Mouse (Mus musculus) Patski (cell line): ENCODE measurements around the gene Cyb5r4. TPM values are rescaled to one million over a fixed set of nuclear protein-coding genes. Genes with fewer than 3 reads are reported as not detected.

ENCODE experiments used
- ATAC-seq: fragments of 100-300 bp; one replicate; pipeline ENCODE4 v1.8.0; 2021
- CTCF ChIA-PET: fragments of 350-600 bp; sonication (Branson Sonifier 250); formaldehyde crosslinking; loops from one replicate; lab custom pipeline; 2022; ENCODE audit warnings: inconsistent platforms; lab: Charles Lee
- POLR2A ChIA-PET: fragments of 350-600 bp; sonication (Branson Sonifier 250); formaldehyde crosslinking; loops from one replicate; lab custom pipeline; 2022; ENCODE audit warnings: antibody characterized with exemption, inconsistent platforms; lab: Charles Lee
- DNase-seq: peaks from one replicate; pipeline ENCODE4 v3.0.0-alpha.2; 2011; ENCODE audit warnings: low read depth, low spot score
- H3K27me3 ChIP-seq: fragments of 371-371 bp; one replicate; pipeline ENCODE4 v1.5.1; 2021
- CTCF ChIP-seq: fragments of 100-300 bp; IDR thresholded peaks from one replicate; pipeline ENCODE4 v1.5.1; 2021
- in situ Hi-C: fragments of 300-500 bp; cut with MboI; formaldehyde crosslinking; loops from 3 replicates; pipeline ENCODE4 v1.11.1; 2018; ENCODE audit warnings: low pct_unique_long_range_greater_than_20kb, mixed read lengths
- polyA plus RNA-seq: library from polyadenylated mRNA; unstranded; gene quantifications from one replicate; pipeline ENCODE4 v1.2.3, GENCODE M21; 2021

Gene Cyb5r4
- polyA plus RNA-seq, 1 experiment from 2014 or later = 44.8 TPM

- in situ Hi-C loops = no loop called here
- CTCF ChIA-PET = no interaction called here
Measured at GRCm38 (mm10) chr9:86989822-86990221, 32.0 kb upstream of the Cyb5r4 start.

GRCm38 (mm10) chr9:86991758-86992157 lies 30.1 kb upstream of the Cyb5r4 start:
- in situ Hi-C loops = no loop called here
- no peak for TF ChIP-seq CTCF
- no peak for ATAC-seq
- ChIA-PET POLR2A (no interaction called here), CTCF (no interaction called here)
- DNase-seq = no peak
- peaks cover 10% of the 10 kb centered on the region for H3K27me3 ChIP-seq

More at GRCm38 (mm10) chr9:86989822-86990221, 32.0 kb upstream of the Cyb5r4 start:
- POLR2A ChIA-PET = no interaction called here
- no peak for TF ChIP-seq CTCF
- ATAC-seq (no peak), DNase-seq (no peak)
- peaks cover 15% of the 10 kb centered on the region for H3K27me3 ChIP-seq

- in situ Hi-C loops = no loop called here
- ATAC-seq = no peak
- CTCF ChIA-PET = no interaction called here
- POLR2A ChIA-PET = no interaction called here
- no peak for DNase-seq
- TF ChIP-seq CTCF = no peak
- H3K27me3 ChIP-seq = no peaks in the 10 kb centered on the region
Measured at GRCm38 (mm10) chr9:86997046-86997691, 24.6 kb upstream of the Cyb5r4 start.

- ChIA-PET CTCF (interaction anchor here (1.0 kb wide), 1 partner anchor 11 kb away, joined by 3 read pairs; no protein-coding TSS in a partner anchor), POLR2A (no interaction called here)
- ATAC-seq = peak; percentile 94
- TF ChIP-seq CTCF = no peak
- DNase-seq = peak; percentile 38
- H3K27me3 ChIP-seq = no peaks in the 10 kb centered on the region
- in situ Hi-C loops = no loop called here
Measured at GRCm38 (mm10) chr9:86999956-87000582, 21.7 kb upstream of the Cyb5r4 start.

GRCm38 (mm10) chr9:87004701-87005434 lies 16.9 kb upstream of the Cyb5r4 start:
- TF ChIP-seq CTCF = no peak
- DNase-seq (no peak), ATAC-seq (no peak)
- in situ Hi-C loops = no loop called here
- CTCF ChIA-PET = no interaction called here
- POLR2A ChIA-PET = no interaction called here
- no peaks in the 10 kb centered on the region for H3K27me3 ChIP-seq

- CTCF ChIA-PET = no interaction called here
- TF ChIP-seq CTCF = no peak
- DNase-seq = no peak
- in situ Hi-C loops = no loop called here
- POLR2A ChIA-PET = no interaction called here
- no peaks in the 10 kb centered on the region for H3K27me3 ChIP-seq
- ATAC-seq = no peak
Measured at GRCm38 (mm10) chr9:87005435-87005779, 16.4 kb upstream of the Cyb5r4 start.

- DNase-seq (no peak), ATAC-seq (no peak)
- no peak for TF ChIP-seq CTCF
- H3K27me3 ChIP-seq = peaks cover 13% of the 10 kb centered on the region
- ChIA-PET POLR2A (no interaction called here), CTCF (no interaction called here)
- in situ Hi-C loops = no loop called here
Measured at GRCm38 (mm10) chr9:87008507-87008906, 13.3 kb upstream of the Cyb5r4 start.

- ChIA-PET CTCF (no interaction called here), POLR2A (no interaction called here)
- TF ChIP-seq CTCF = no peak
- H3K27me3 ChIP-seq = peaks cover 15% of the 10 kb centered on the region
- in situ Hi-C loops = no loop called here
- ATAC-seq (no peak), DNase-seq (no peak)
Measured at GRCm38 (mm10) chr9:87008919-87009318, 12.9 kb upstream of the Cyb5r4 start.

- POLR2A ChIA-PET = no interaction called here
- peaks cover 47% of the 10 kb centered on the region for H3K27me3 ChIP-seq
- TF ChIP-seq CTCF = no peak
- ATAC-seq (no peak), DNase-seq (no peak)
- in situ Hi-C loops = no loop called here
- CTCF ChIA-PET = no interaction called here
Measured at GRCm38 (mm10) chr9:87015288-87015937, 6.4 kb upstream of the Cyb5r4 start, which contains the start of gene Ripply2. Gene Ripply2, plus strand, starts transcription at chr9:87015537.

- ATAC-seq (no peak), DNase-seq (no peak)
- peaks cover 46% of the 10 kb centered on the region for H3K27me3 ChIP-seq
- POLR2A ChIA-PET = no interaction called here
- no peak for TF ChIP-seq CTCF
- in situ Hi-C loops = no loop called here
- CTCF ChIA-PET = no interaction called here
Measured at GRCm38 (mm10) chr9:87015938-87016294, 5.9 kb upstream of the Cyb5r4 start.
